Mouse (Mus musculus) heart, postnatal 0 days (tissue): ENCODE data around the gene Slc35f1.

ENCODE experiments used
- CTCF ChIP-seq: IDR thresholded peaks from 2 replicates; pipeline ENCODE4 v1.5.1; 2016; ENCODE audit warnings: antibody characterized with exemption, control low read depth, low read depth
- EP300 ChIP-seq: IDR thresholded peaks from 2 replicates; pipeline ENCODE4 v1.6.1; 2016; ENCODE audit warnings: antibody characterized with exemption, low read depth

GRCm38 (mm10) chr10:52787075-52787474, 96.7 kb downstream of the Slc35f1 start:
- TF ChIP-seq CTCF (no peak), EP300 (no peak)
